Mouse (Mus musculus): ENCODE data around the gene Gm35134.
"Not testable (repeated sequence)": the region's sequence is repeated elsewhere in the genome, so short reads cannot be mapped to it uniquely, and the experiment has no call there.

Gm35134 gene

GRCm38 (mm10) chrY:19112707-19113106, at the start of gene Gm35134:
Gm35134 (plus strand) TSS chrY:19113007.
- not testable (repeated sequence) for DNase-seq (ENCODE audit: low read depth, low spot score)

Measured in WW6 (cell line).